Mouse (Mus musculus): ENCODE measurements around the gene Vps41.

DNA sequence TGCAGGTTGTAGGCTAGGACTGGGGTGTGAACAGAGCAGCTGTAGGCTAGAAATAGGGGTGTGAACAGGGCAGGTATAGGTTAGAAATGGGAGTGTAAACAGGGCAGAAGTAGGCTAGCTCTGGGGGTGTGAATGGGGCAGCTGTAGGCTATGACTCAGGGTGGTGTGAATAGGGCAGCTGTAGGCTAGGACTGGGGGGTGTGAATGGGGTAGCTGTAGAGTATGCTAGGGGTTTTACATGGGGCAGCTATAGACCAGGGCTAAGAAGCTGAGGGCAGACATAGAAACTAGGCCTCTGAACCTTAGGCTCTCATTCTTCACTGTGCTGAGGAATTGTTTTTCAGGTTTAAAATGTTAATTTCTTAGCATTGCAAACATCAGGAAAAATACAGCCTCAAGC lies 132.5 kb downstream of the Vps41 start:
- TF ChIP-seq CTCF (IDR thresholded peaks at IDR 0.05; ENCODE audit: low read depth, low read length) = no peak
- no peak for TF ChIP-seq POLR2A (IDR thresholded peaks at IDR 0.05; ENCODE audit: borderline replicate concordance, low read depth, low read length)

Measured in bone marrow macrophage, adult 2 months (primary cell).